Mouse (Mus musculus): ENCODE results near the gene Spice1. TPM values are rescaled to one million over a fixed set of nuclear protein-coding genes. Genes with fewer than 3 reads are reported as not detected.

The Spice1 gene
- polyA plus RNA-seq, 1 experiment from 2014 or later = 26.3 TPM

DNA sequence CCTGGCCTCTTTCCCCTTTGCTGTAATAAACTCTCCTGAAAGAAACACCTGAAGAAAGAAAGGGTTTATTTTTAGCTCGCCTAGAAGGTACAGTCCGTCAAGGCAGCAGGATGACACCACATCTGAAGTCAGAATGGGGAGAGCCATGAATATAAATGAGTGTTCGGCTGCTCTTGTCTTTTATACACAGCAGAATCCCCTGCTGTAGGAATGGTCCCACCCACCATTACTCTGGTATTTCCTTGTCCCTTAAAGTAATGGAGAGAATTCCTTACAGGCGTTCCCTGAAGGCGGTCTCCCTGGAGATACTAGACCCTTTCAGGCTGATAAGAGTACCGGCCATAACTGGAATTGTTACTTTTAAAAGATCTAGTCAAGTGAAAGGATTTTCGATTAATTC is 83.1 kb downstream of the Spice1 start:
- H3K36me3 ChIP-seq = no peaks in the 10 kb centered on the region
- WGBS = 73% methylated on average over 7 of the region's 7 CpGs
- H3K4me3 ChIP-seq = no peak overlapping the region
- H3K4me2 ChIP-seq (replicated peaks) = no peak overlapping the region
- no peaks in the 10 kb centered on the region for H3K9me3 ChIP-seq
- no peak for ATAC-seq (ENCODE audit: low FRiP score, low read depth)
- no peak overlapping the region for H3K9ac ChIP-seq
- no peak overlapping the region for H3K27ac ChIP-seq
- H3K4me1 ChIP-seq = no peaks in the 10 kb centered on the region
- H3K27me3 ChIP-seq = no peaks in the 10 kb centered on the region

DNA sequence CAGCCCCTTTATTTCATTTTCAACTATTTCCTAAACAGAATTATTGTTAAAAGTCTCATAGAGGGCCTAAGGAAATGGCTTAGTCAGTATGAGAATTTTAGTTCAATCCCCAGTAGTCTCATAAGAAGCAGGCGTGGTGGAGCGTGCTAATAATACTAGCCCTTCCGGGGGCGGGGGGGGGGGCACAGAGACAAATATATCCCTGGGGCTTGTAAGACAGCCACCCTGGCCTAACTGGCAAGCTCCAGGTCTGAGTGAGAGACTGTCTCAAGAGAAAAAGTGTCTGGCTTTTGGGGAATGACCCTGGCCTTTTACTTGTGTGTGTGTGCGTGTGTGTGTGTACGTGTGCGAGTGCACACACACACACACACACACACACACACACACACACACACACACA is 88.0 kb downstream of the Spice1 start:
- WGBS = 74% methylated on average over 7 of the region's 7 CpGs
- H3K27me3 ChIP-seq = no peaks in the 10 kb centered on the region
- H3K4me1 ChIP-seq = no peaks in the 10 kb centered on the region
- no peaks in the 10 kb centered on the region for H3K9me3 ChIP-seq
- no peak overlapping the region for H3K4me3 ChIP-seq
- ATAC-seq (ENCODE audit: low FRiP score, low read depth) = no peak
- H3K27ac ChIP-seq = no peak overlapping the region
- H3K9ac ChIP-seq = no peak overlapping the region
- no peak overlapping the region for H3K4me2 ChIP-seq (replicated peaks)
- H3K36me3 ChIP-seq = no peaks in the 10 kb centered on the region

DNA sequence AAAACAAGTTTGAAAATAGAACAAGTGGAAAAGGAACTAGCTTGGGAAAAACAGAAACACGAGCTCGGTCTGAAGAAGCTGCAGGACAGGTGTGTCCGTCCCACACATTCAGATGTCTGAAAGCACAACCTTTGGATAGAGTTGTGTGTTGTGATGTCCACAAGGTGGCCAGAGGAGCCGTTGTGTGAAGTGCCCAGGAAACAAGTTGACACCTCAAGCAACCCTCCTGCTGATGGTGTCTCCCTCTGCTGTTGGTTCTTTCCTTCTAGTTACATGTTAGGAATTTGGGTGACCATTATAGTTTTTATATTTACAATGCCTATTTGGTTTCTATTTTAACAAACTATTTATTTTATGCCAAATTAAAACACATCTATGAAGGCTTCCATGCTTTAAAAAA is 88.6 kb downstream of the Spice1 start:
- Histone ChIP-seq H3K9me3 (no peaks in the 10 kb centered on the region), H3K27me3 (no peaks in the 10 kb centered on the region), H3K27ac (no peak overlapping the region), H3K4me2 (replicated peaks) (no peak overlapping the region), H3K4me3 (no peak overlapping the region), H3K4me1 (no peaks in the 10 kb centered on the region), H3K36me3 (no peaks in the 10 kb centered on the region), H3K9ac (no peak overlapping the region)
- WGBS = 69% methylated on average over 4 of the region's 4 CpGs
- no peak for ATAC-seq (ENCODE audit: low FRiP score, low read depth)

Other genes with a start within 250 kb of the Spice1 start
- 44.2 and 46.2 TPM in 2 replicates for gene Atp6v1a, start 207.4 kb upstream of the Spice1 start, polyA plus RNA-seq (2015; fragmentation: Nextera tagmentation; extraction: Ambion mirVana)
- 116 and 122 TPM in 2 replicates for gene Naa50, start 207.3 kb upstream of the Spice1 start, polyA plus RNA-seq (2015; fragmentation: Nextera tagmentation; extraction: Ambion mirVana)
- 2.8 and 3.0 TPM in 2 replicates for gene Usf3, start 173.9 kb upstream of the Spice1 start, polyA plus RNA-seq (2015; fragmentation: Nextera tagmentation; extraction: Ambion mirVana)
- gene Sidt1, start 13.9 kb upstream of the Spice1 start, polyA plus RNA-seq (2015; fragmentation: Nextera tagmentation; extraction: Ambion mirVana) = 0.22 and 0.29 TPM in 2 replicates
- gene Cfap44, start 47.7 kb downstream of the Spice1 start, polyA plus RNA-seq (2015; fragmentation: Nextera tagmentation; extraction: Ambion mirVana) = 1.2 and 1.3 TPM in 2 replicates
- gene Boc, start 211.8 kb downstream of the Spice1 start, polyA plus RNA-seq (2015; fragmentation: Nextera tagmentation; extraction: Ambion mirVana) = 58.7 and 63.5 TPM in 2 replicates

Data from limb, embryonic 13.5 days (tissue).